Comparison of ENCODE assay signal across 25 mouse cellular contexts in the genomic region with DNA sequence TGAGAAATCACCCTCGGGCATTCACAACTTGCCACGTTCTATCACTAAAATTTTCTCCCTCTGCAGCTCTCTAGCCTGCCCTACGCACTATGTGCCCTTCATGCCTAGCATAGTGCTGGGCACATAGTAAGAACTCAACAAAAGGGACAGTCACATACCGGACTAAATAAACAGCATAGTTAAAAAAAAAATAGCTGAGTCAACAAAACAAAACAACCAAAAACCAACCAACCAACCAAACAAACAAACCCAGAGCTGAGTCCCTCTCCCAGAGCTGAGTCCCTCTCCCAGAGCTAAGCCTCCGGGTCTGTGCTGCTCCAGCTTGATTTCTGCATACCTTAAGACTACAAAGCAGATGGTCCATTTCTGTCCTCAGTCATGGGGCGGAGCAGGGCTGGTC.
DNase-seq lines count a peak whose midpoint lies in the region; ATAC-seq and TF ChIP-seq lines count a peak whose summit lies in the region.
"Had no signal": no experiment of that assay in that cellular context is flagged by ENCODE, and none has a peak within 500 bp of the region (broad histone marks: within the 10 kb centered on the region; RNA-seq: fewer than 3 reads in every experiment).

No protein-coding gene starts in this region.

- H3K9ac ChIP-seq in midbrain, embryonic 12.5 days (replicated peaks): no peak overlapping the region
- H3K9ac ChIP-seq in midbrain, embryonic 16.5 days (ENCODE audit: low read depth, low read length): no peak overlapping the region
- no peak overlapping the region for H3K9ac ChIP-seq in midbrain, embryonic 14.5 days (replicated peaks; ENCODE audit: low read length)
- no peak overlapping the region for H3K9ac ChIP-seq in midbrain, embryonic 11.5 days (ENCODE audit: low read length)
- H3K9ac ChIP-seq in neural tube, embryonic 13.5 days: no peak overlapping the region
- no peak overlapping the region for H3K9ac ChIP-seq in neural tube, embryonic 15.5 days (replicated peaks)
- H3K9ac ChIP-seq in CH12.LX (ENCODE audit: insufficient read depth, low read depth): no peak overlapping the region
- H3K9ac ChIP-seq: embryonic facial prominence, embryonic 13.5 days; embryonic facial prominence, embryonic 15.5 days; forebrain, embryonic 12.5 days had no signal

- H3K4me1 ChIP-seq in midbrain, embryonic 12.5 days: peaks cover 16% of the 10 kb centered on the region; the same call in 1 of the 2 replicates
- peaks cover 15% of the 10 kb centered on the region for H3K4me1 ChIP-seq in midbrain, embryonic 16.5 days (ENCODE audit: control insufficient read depth, insufficient read depth, low read length)
- H3K4me1 ChIP-seq in midbrain, embryonic 14.5 days (ENCODE audit: control insufficient read depth, insufficient read depth, low read length): 0 out of 2 replicates have a peak, but pooled peaks cover 2% of the 10 kb centered on the region
- H3K4me1 ChIP-seq in midbrain, embryonic 11.5 days (ENCODE audit: control insufficient read depth, insufficient read depth, low read length): no peaks in the 10 kb centered on the region
- H3K4me1 ChIP-seq in neural tube, embryonic 13.5 days (replicated peaks): peaks cover 20% of the 10 kb centered on the region
- peaks cover 21% of the 10 kb centered on the region for H3K4me1 ChIP-seq in neural tube, embryonic 15.5 days
- H3K4me1 ChIP-seq in CH12.LX (ENCODE audit: control insufficient read depth in 1 of 2, insufficient read depth in 2 of 2): no peaks in the 10 kb centered on the region

- no peak for DNase-seq in midbrain, embryonic 14.5 days
- DNase-seq in midbrain, embryonic 11.5 days (ENCODE audit: low spot score, missing footprints): no peak
- DNase-seq in CH12.LX (ENCODE audit: extremely low read depth): no peak
- no peak for DNase-seq in left cerebral cortex, adult 18-20 months (ENCODE audit: low spot score in 2 of 2)
- DNase-seq: adrenal gland, adult 2 months; adrenal gland, postnatal 10 days; adrenal gland, postnatal 25 days; cerebellum, adult 11 months; cerebellum, adult 18-20 months; cerebellum, adult 8-10 months; cerebellum, adult 9-11 months; cerebellum, postnatal 14 days; cerebellum, postnatal 36 days; embryo, embryonic 11 days had no signal

- H3K27ac ChIP-seq in midbrain, embryonic 12.5 days (replicated peaks): no peak overlapping the region
- no peak overlapping the region for H3K27ac ChIP-seq in midbrain, embryonic 16.5 days (ENCODE audit: low read length)
- H3K27ac ChIP-seq in midbrain, embryonic 14.5 days (replicated peaks; ENCODE audit: low read depth, low read length): peak overlapping the region; percentile 32; the same call in 1 of the 2 replicates
- H3K27ac ChIP-seq in midbrain, embryonic 11.5 days (ENCODE audit: low read depth, low read length): no peak overlapping the region
- H3K27ac ChIP-seq in neural tube, embryonic 13.5 days (replicated peaks): peak overlapping the region; percentile 52; the same call in 1 of the 2 replicates
- H3K27ac ChIP-seq in neural tube, embryonic 15.5 days (replicated peaks): no peak overlapping the region
- H3K27ac ChIP-seq in CH12.LX (ENCODE audit: insufficient read depth, low read depth): no peak overlapping the region
- H3K27ac ChIP-seq: embryonic facial prominence, embryonic 13.5 days; embryonic facial prominence, embryonic 15.5 days; forebrain, embryonic 10.5 days; forebrain, embryonic 12.5 days had no signal

- no peaks in the 10 kb centered on the region for H3K36me3 ChIP-seq in midbrain, embryonic 12.5 days
- no peaks in the 10 kb centered on the region for H3K36me3 ChIP-seq in midbrain, embryonic 16.5 days (ENCODE audit: control insufficient read depth, insufficient read depth, low read length)
- no peaks in the 10 kb centered on the region for H3K36me3 ChIP-seq in midbrain, embryonic 14.5 days (ENCODE audit: control insufficient read depth, insufficient read depth, low read length)
- H3K36me3 ChIP-seq in midbrain, embryonic 11.5 days (ENCODE audit: control insufficient read depth, insufficient read depth, low read length): no peaks in the 10 kb centered on the region
- no peaks in the 10 kb centered on the region for H3K36me3 ChIP-seq in neural tube, embryonic 13.5 days
- H3K36me3 ChIP-seq in neural tube, embryonic 15.5 days: no peaks in the 10 kb centered on the region
- H3K36me3 ChIP-seq in CH12.LX (replicated peaks in 1 of 2; ENCODE audit: control insufficient read depth in 1 of 2, insufficient read depth in 1 of 2, low read length in 1 of 2): no peaks in the 10 kb centered on the region
- H3K36me3 ChIP-seq: embryonic facial prominence, embryonic 15.5 days; forebrain, embryonic 10.5 days; forebrain, embryonic 12.5 days had no signal

- dilution Hi-C loops in CH12.LX (cut with MboI; ENCODE audit: extremely low pct_ligation_motif_present, extremely low pct_unique_long_range_greater_than_20kb, low sequenced_read_pairs): no loop called here

- 82% methylated on average over 6 of the region's 6 CpGs for WGBS in midbrain, embryonic 12.5 days
- WGBS in midbrain, embryonic 16.5 days: 82% methylated on average over 6 of the region's 6 CpGs
- WGBS in midbrain, embryonic 14.5 days: 82% methylated on average over 6 of the region's 6 CpGs
- 85% methylated on average over 6 of the region's 6 CpGs for WGBS in midbrain, embryonic 11.5 days
- WGBS in neural tube, embryonic 13.5 days: 88% methylated on average over 6 of the region's 6 CpGs
- 82% methylated on average over 6 of the region's 6 CpGs for WGBS in neural tube, embryonic 15.5 days

- no peaks in the 10 kb centered on the region for H3K79me2 ChIP-seq in CH12.LX (replicated peaks; ENCODE audit: control insufficient read depth, extremely low read depth, insufficient read depth, poor library complexity, severe bottlenecking)

- 0 out of 2 replicates have a peak, but pooled peaks have one; percentile 52 for ATAC-seq in midbrain, embryonic 12.5 days (ENCODE audit: low FRiP score, low read depth)
- ATAC-seq in midbrain, embryonic 16.5 days: no peak
- ATAC-seq in midbrain, embryonic 14.5 days (ENCODE audit: low FRiP score, low TSS enrichment): peak; percentile 31; the same call in 1 of the 2 replicates
- no peak for ATAC-seq in midbrain, embryonic 11.5 days (ENCODE audit: low FRiP score)
- no peak for ATAC-seq in neural tube, embryonic 13.5 days (ENCODE audit: low read depth)
- no peak for ATAC-seq in neural tube, embryonic 15.5 days (ENCODE audit: low FRiP score)
- ATAC-seq: forebrain, embryonic 14.5 days; forebrain, embryonic 16.5 days had no signal

- no peaks in the 10 kb centered on the region for H3K9me3 ChIP-seq in midbrain, embryonic 12.5 days
- H3K9me3 ChIP-seq in midbrain, embryonic 16.5 days (replicated peaks; ENCODE audit: control insufficient read depth, low read length, poor library complexity, severe bottlenecking): no peaks in the 10 kb centered on the region
- no peaks in the 10 kb centered on the region for H3K9me3 ChIP-seq in midbrain, embryonic 14.5 days (ENCODE audit: control insufficient read depth, low read length)
- H3K9me3 ChIP-seq in midbrain, embryonic 11.5 days (ENCODE audit: control insufficient read depth, low read length): no peaks in the 10 kb centered on the region; the same call in 1 of the 2 replicates
- H3K9me3 ChIP-seq in neural tube, embryonic 13.5 days: no peaks in the 10 kb centered on the region
- no peaks in the 10 kb centered on the region for H3K9me3 ChIP-seq in neural tube, embryonic 15.5 days (replicated peaks)
- no peaks in the 10 kb centered on the region for H3K9me3 ChIP-seq in CH12.LX (replicated peaks; ENCODE audit: low read length)
- H3K9me3 ChIP-seq: embryonic facial prominence, embryonic 13.5 days; embryonic facial prominence, embryonic 15.5 days; forebrain, embryonic 10.5 days; forebrain, embryonic 12.5 days had no signal

- no peak overlapping the region for H3K4me2 ChIP-seq in midbrain, embryonic 12.5 days (replicated peaks)
- H3K4me2 ChIP-seq in midbrain, embryonic 16.5 days (ENCODE audit: low read length): no peak overlapping the region
- H3K4me2 ChIP-seq in midbrain, embryonic 14.5 days (ENCODE audit: low read length): no peak overlapping the region
- no peak overlapping the region for H3K4me2 ChIP-seq in midbrain, embryonic 11.5 days
- H3K4me2 ChIP-seq in neural tube, embryonic 13.5 days: no peak overlapping the region
- no peak overlapping the region for H3K4me2 ChIP-seq in neural tube, embryonic 15.5 days
- no peak overlapping the region for H3K4me2 ChIP-seq in CH12.LX (ENCODE audit: insufficient read depth, low read depth, poor library complexity, severe bottlenecking)
- H3K4me2 ChIP-seq: embryonic facial prominence, embryonic 13.5 days; embryonic facial prominence, embryonic 15.5 days; forebrain, embryonic 12.5 days had no signal

- no peak for TF ChIP-seq EP300 in CH12.LX (IDR thresholded peaks at IDR 0.05; ENCODE audit: low read length)

- TF ChIP-seq POLR2A in CH12.LX (IDR thresholded peaks at IDR 0.05; ENCODE audit: low read depth, low read length): no peak

- H3K27me3 ChIP-seq in midbrain, embryonic 12.5 days: no peaks in the 10 kb centered on the region
- no peaks in the 10 kb centered on the region for H3K27me3 ChIP-seq in midbrain, embryonic 16.5 days (ENCODE audit: control insufficient read depth, insufficient read depth, low read depth, low read length)
- H3K27me3 ChIP-seq in midbrain, embryonic 14.5 days (ENCODE audit: control insufficient read depth, insufficient read depth, low read length): no peaks in the 10 kb centered on the region
- no peaks in the 10 kb centered on the region for H3K27me3 ChIP-seq in midbrain, embryonic 11.5 days (ENCODE audit: control insufficient read depth, insufficient read depth, low read length)
- no peaks in the 10 kb centered on the region for H3K27me3 ChIP-seq in neural tube, embryonic 13.5 days
- H3K27me3 ChIP-seq in neural tube, embryonic 15.5 days (replicated peaks): no peaks in the 10 kb centered on the region
- H3K27me3 ChIP-seq in CH12.LX (replicated peaks): no peaks in the 10 kb centered on the region
- H3K27me3 ChIP-seq: embryonic facial prominence, embryonic 13.5 days; embryonic facial prominence, embryonic 15.5 days had no signal

- no peak for TF ChIP-seq RAD21 in CH12.LX (IDR thresholded peaks at IDR 0.05; ENCODE audit: low read depth, low read length)

- in situ Hi-C loops in CH12.LX (cut with MboI; ENCODE audit: low pct_ligation_motif_present, low pct_unique_long_range_greater_than_20kb, low sequenced_read_pairs): no loop called here

- H3K4me3 ChIP-seq in midbrain, embryonic 12.5 days: no peak overlapping the region
- H3K4me3 ChIP-seq in midbrain, embryonic 16.5 days (ENCODE audit: low read depth, low read length): no peak overlapping the region
- no peak overlapping the region for H3K4me3 ChIP-seq in midbrain, embryonic 14.5 days (replicated peaks; ENCODE audit: low read depth, low read length)
- no peak overlapping the region for H3K4me3 ChIP-seq in midbrain, embryonic 11.5 days (ENCODE audit: low read depth, low read length)
- no peak overlapping the region for H3K4me3 ChIP-seq in neural tube, embryonic 13.5 days
- no peak overlapping the region for H3K4me3 ChIP-seq in neural tube, embryonic 15.5 days (replicated peaks)
- no peak overlapping the region for H3K4me3 ChIP-seq in CH12.LX (replicated peaks in 1 of 3; ENCODE audit: low read depth in 2 of 3, low read length in 2 of 3, poor library complexity in 1 of 3)
- H3K4me3 ChIP-seq: embryonic facial prominence, embryonic 13.5 days; embryonic facial prominence, embryonic 15.5 days; erythroblast, embryonic 14.5 days; forebrain, embryonic 10.5 days; forebrain, embryonic 12.5 days had no signal

- no peak for TF ChIP-seq CTCF in CH12.LX (conservative IDR thresholded peaks at IDR 0.05 in 1 of 2, IDR thresholded peaks at IDR 0.05 in 1 of 2; ENCODE audit: low read depth in 2 of 2, low read length in 2 of 2)

Comparison
In these comparisons a context has a peak if more than half of its experiments do, and no peak if none do; other contexts are left out.
1. ATAC-seq: peak in midbrain, embryonic 12.5 days (single experiment) and midbrain, embryonic 14.5 days (single experiment); none in midbrain, embryonic 16.5 days (single experiment), midbrain, embryonic 11.5 days (single experiment), neural tube, embryonic 13.5 days (single experiment) and neural tube, embryonic 15.5 days (single experiment).
2. H3K27ac ChIP-seq: peak in midbrain, embryonic 14.5 days (single experiment) and neural tube, embryonic 13.5 days (single experiment); none in midbrain, embryonic 12.5 days (single experiment), midbrain, embryonic 16.5 days (single experiment), midbrain, embryonic 11.5 days (single experiment), neural tube, embryonic 15.5 days (single experiment) and CH12.LX (single experiment).